Mouse (Mus musculus): ENCODE measurements around the gene Ciz1.

DNA sequence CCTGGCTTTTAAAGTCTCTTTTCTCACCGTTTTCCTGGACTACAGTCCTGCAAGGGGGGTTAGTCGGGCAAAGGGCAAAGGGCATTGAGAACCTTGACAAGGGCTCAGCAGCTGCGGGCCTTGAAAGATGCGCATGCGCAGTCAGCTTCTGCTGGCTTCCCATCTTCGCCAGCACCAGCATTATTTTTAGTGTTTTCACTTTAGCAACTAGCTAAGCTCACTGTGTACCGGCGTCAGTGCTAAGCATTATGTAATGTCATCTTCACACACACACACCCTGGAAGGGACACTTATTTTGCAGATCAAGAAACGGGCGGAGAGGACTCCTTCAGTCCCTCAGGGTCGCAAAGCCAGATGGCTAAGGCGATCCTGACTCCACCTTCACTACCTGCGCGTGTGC lies 8.6 kb downstream of the Ciz1 start:
- TF ChIP-seq POLR2A (IDR thresholded peaks at IDR 0.05; ENCODE audit: borderline replicate concordance, insufficient read depth, low read length): peak; percentile 48; the same call in 1 of the 2 replicates
- no peak for TF ChIP-seq CTCF (IDR thresholded peaks at IDR 0.05; ENCODE audit: borderline replicate concordance, insufficient read depth, low read depth, low read length)
